Mouse (Mus musculus) lung, adult 2 months (tissue): ENCODE measurements around the gene Slc36a3.

Experiments
- CTCF ChIP-seq: fragments of 200-500 bp; IDR thresholded peaks from 2 replicates; pipeline ENCODE4 v1.5.1; 2011; ENCODE audit warnings: mild to moderate bottlenecking, low read length, control low read depth; ENCODE audit not compliant: insufficient read depth
- POLR2A ChIP-seq: fragments of 200-500 bp; IDR thresholded peaks from 2 replicates; pipeline ENCODE4 v1.6.1; 2011; ENCODE audit warnings: low read depth, mild to moderate bottlenecking, control low read depth, low read length, borderline replicate concordance; ENCODE audit errors: extremely low read depth

DNA sequence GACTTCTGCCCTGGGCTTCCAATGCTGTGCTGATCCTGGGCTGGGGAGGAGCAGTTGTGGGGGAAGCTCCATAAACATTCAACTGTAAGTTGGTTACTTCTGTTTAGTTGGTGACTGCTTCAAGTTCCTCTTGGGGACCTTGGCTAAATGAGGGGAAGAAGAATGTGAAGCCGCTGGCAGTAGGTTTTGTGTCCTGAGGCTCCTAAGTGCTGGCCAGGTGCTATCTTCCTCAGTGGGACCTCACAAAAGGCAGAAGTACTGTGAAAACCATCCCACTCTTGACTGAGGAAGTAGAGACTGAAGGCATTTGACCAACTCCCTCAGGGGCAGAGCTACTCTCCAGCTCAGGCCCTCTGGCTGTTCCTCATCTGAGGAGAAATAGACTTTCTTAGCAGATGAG is 44.9 kb downstream of the Slc36a3 start:
- TF ChIP-seq CTCF, result no peak
- TF ChIP-seq POLR2A, result no peak
